Mouse (Mus musculus): Measurements from ENCODE around the gene Qpctl. TPM values are rescaled to one million over a fixed set of nuclear protein-coding genes. Genes with fewer than 3 reads are reported as not detected.
A peak's percentile ranks its signal among the peaks of the same experiment; 100 is the strongest.

Qpctl gene
- polyA plus RNA-seq, 1 experiment from 2014 or later = 18.6 TPM

DNA sequence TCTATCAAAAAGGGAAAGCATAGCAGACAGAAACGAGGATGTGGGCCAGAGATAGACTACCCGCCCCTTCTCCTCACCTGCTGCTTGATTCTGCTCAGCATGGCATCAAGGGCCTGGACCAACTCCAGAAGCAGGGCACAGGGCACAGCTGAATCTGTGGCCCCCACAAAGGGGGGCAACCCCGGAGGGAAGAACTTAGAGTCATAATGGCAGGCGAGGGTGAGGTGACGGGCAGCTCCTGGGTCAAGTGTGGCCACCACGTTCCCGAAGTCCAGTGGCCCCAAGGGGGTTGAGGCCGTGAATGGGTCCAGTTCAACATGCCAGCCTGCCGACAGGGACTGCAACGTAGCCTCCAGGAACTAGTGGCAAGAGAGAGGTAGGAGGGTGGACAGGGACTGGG lies 2.3 kb downstream of the Qpctl start:
- peaks cover 14% of the 10 kb centered on the region for H3K4me1 ChIP-seq (ENCODE audit: control insufficient read depth, insufficient read depth, low read length)
- no peak overlapping the region for H3K9ac ChIP-seq (replicated peaks; ENCODE audit: low read depth, low read length)
- no peaks in the 10 kb centered on the region for H3K9me3 ChIP-seq (ENCODE audit: control insufficient read depth, low read length)
- no peak overlapping the region for H3K4me3 ChIP-seq (ENCODE audit: low read depth, low read length)
- no peak overlapping the region for H3K27ac ChIP-seq (ENCODE audit: low read depth, low read length)
- H3K36me3 ChIP-seq (ENCODE audit: control insufficient read depth, insufficient read depth, low read length) = peaks cover 4% of the 10 kb centered on the region
- WGBS = 90% methylated on average over 10 of the region's 10 CpGs
- no peak overlapping the region for H3K4me2 ChIP-seq (ENCODE audit: low read depth, low read length)
- ATAC-seq (ENCODE audit: low read depth) = no peak
- no peaks in the 10 kb centered on the region for H3K27me3 ChIP-seq (ENCODE audit: control insufficient read depth, insufficient read depth, low read length)

- no peaks in the 10 kb centered on the region for H3K27me3 ChIP-seq (ENCODE audit: control insufficient read depth, insufficient read depth, low read length)
- ATAC-seq (ENCODE audit: low read depth) = no peak
- H3K36me3 ChIP-seq (ENCODE audit: control insufficient read depth, insufficient read depth, low read length) = peaks cover 37% of the 10 kb centered on the region
- H3K9ac ChIP-seq (replicated peaks; ENCODE audit: low read depth, low read length) = no peak overlapping the region
- 0 out of 2 replicates have a peak, but pooled peaks cover 2% of the 10 kb centered on the region for H3K4me1 ChIP-seq (ENCODE audit: control insufficient read depth, insufficient read depth, low read length)
- no peak overlapping the region for H3K27ac ChIP-seq (ENCODE audit: low read depth, low read length)
- H3K4me3 ChIP-seq (ENCODE audit: low read depth, low read length) = no peak overlapping the region
- H3K4me2 ChIP-seq (ENCODE audit: low read depth, low read length) = no peak overlapping the region
- no peaks in the 10 kb centered on the region for H3K9me3 ChIP-seq (ENCODE audit: control insufficient read depth, low read length)
- WGBS = 45% methylated on average over 5 of the region's 5 CpGs
These were observed 11.7 kb downstream of the Qpctl start for GRCm38 (mm10) chr7:19137380-19137779.

DNA sequence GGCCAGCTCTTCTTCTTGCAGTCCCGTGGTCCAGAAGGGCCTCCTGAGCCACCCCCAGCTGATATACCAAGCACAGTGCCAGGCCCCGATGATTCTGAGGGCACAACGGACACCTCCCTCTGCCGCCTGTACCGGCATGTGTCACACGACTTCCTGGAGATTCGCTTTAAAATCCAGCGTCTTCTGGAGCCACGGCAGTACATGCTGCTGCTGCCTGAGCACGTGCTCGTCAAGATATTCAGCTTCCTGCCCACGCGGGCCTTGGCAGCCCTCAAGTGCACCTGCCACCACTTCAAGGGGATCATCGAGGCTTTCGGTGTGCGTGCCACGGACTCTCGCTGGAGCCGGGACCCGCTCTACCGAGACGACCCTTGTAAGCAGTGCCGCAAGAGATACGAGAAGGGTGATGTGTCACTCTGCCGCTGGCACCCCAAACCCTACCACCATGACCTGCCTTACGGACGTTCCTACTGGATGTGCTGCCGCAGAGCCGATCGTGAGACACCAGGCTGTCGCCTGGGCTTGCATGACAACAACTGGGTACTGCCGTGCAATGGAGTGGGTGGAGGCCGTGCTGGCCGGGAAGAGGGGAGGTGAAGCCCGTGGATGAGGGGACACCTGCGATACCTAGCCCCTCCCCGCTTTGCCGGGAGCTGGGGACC lies 12.3 kb downstream of the Qpctl start:
- Histone ChIP-seq H3K4me2 (ENCODE audit: low read depth, low read length) (no peak overlapping the region), H3K27me3 (ENCODE audit: control insufficient read depth, insufficient read depth, low read length) (no peaks in the 10 kb centered on the region), H3K9ac (replicated peaks; ENCODE audit: low read depth, low read length) (no peak overlapping the region), H3K9me3 (ENCODE audit: control insufficient read depth, low read length) (no peaks in the 10 kb centered on the region), H3K27ac (ENCODE audit: low read depth, low read length) (no peak overlapping the region), H3K36me3 (ENCODE audit: control insufficient read depth, insufficient read depth, low read length) (peaks cover 37% of the 10 kb centered on the region), H3K4me3 (ENCODE audit: low read depth, low read length) (no peak overlapping the region), H3K4me1 (ENCODE audit: control insufficient read depth, insufficient read depth, low read length) (peaks cover 4% of the 10 kb centered on the region; the same call in 1 of the 2 replicates)
- no peak for ATAC-seq (ENCODE audit: low read depth)
- WGBS = 94% methylated on average over 38 of the region's 38 CpGs

DNA sequence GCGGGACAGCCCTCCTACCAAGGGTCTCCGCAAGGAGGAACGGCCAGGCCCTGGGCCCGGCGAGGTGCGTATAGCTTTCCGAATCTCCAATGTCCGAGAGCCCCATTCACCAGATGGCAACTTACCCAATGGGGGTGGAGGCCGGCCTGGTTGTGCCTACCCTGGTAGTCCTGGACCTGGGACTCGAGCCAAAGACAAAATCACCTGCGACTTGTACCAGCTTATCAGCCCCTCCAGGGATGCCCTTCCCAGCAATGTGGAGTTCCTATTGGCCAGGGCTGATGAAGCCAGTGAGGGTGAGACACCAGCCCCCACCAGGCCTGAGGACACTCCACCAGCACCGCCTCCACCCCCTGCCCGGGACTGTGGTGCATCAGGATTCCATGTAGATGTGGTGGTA lies 12.9 kb downstream of the Qpctl start:
- H3K9me3 ChIP-seq (ENCODE audit: control insufficient read depth, low read length) = no peaks in the 10 kb centered on the region
- ATAC-seq (ENCODE audit: low read depth) = no peak
- no peaks in the 10 kb centered on the region for H3K27me3 ChIP-seq (ENCODE audit: control insufficient read depth, insufficient read depth, low read length)
- peaks cover 6% of the 10 kb centered on the region; the same call in 1 of the 2 replicates for H3K4me1 ChIP-seq (ENCODE audit: control insufficient read depth, insufficient read depth, low read length)
- H3K27ac ChIP-seq (ENCODE audit: low read depth, low read length) = no peak overlapping the region
- H3K9ac ChIP-seq (replicated peaks; ENCODE audit: low read depth, low read length) = no peak overlapping the region
- no peak overlapping the region for H3K4me2 ChIP-seq (ENCODE audit: low read depth, low read length)
- 97% methylated on average over 13 of the region's 13 CpGs for WGBS
- peaks cover 37% of the 10 kb centered on the region for H3K36me3 ChIP-seq (ENCODE audit: control insufficient read depth, insufficient read depth, low read length)
- H3K4me3 ChIP-seq (ENCODE audit: low read depth, low read length) = no peak overlapping the region

GRCm38 (mm10) chr7:19131324-19131848 lies 17.7 kb downstream of the Qpctl start:
- Histone ChIP-seq H3K4me2 (ENCODE audit: low read depth, low read length) (peak overlapping the region; percentile 60), H3K36me3 (ENCODE audit: control insufficient read depth, insufficient read depth, low read length) (peaks cover 10% of the 10 kb centered on the region), H3K27ac (ENCODE audit: low read depth, low read length) (peak overlapping the region; percentile 88), H3K27me3 (ENCODE audit: control insufficient read depth, insufficient read depth, low read length) (no peaks in the 10 kb centered on the region), H3K4me3 (ENCODE audit: low read depth, low read length) (peak overlapping the region; percentile 43), H3K9ac (replicated peaks; ENCODE audit: low read depth, low read length) (peak overlapping the region; percentile 46), H3K9me3 (ENCODE audit: control insufficient read depth, low read length) (no peaks in the 10 kb centered on the region), H3K4me1 (ENCODE audit: control insufficient read depth, insufficient read depth, low read length) (peaks cover 12% of the 10 kb centered on the region; the same call in 1 of the 2 replicates)
- WGBS = under 1% methylated on average over 39 of the region's 39 CpGs
- ATAC-seq (ENCODE audit: low read depth) = peak; percentile 98

DNA sequence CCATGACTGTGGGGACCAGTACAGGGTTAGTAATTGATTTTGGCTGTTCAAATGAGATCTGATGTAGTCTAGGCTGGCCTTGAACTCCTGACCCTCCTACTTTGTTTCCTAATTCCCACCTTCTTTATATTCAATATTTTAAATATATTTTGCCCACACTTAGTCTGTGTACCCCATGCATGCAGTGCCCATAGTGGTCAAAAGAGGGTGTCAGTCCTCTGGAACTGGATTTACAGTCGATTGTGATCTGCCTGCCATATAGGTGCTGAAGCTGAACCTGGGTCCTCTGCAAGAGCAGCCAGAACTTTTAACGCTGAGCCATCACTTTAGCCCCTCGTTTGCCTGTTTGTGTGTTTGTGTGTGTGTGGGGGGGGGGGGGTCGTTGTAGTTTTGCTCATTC lies 18.4 kb downstream of the Qpctl start:
- H3K9me3 ChIP-seq (ENCODE audit: control insufficient read depth, low read length) = no peaks in the 10 kb centered on the region
- ATAC-seq (ENCODE audit: low read depth) = no peak
- H3K4me2 ChIP-seq (ENCODE audit: low read depth, low read length) = peak overlapping the region; percentile 60
- no peaks in the 10 kb centered on the region for H3K27me3 ChIP-seq (ENCODE audit: control insufficient read depth, insufficient read depth, low read length)
- H3K36me3 ChIP-seq (ENCODE audit: control insufficient read depth, insufficient read depth, low read length) = peaks cover 3% of the 10 kb centered on the region
- H3K27ac ChIP-seq (ENCODE audit: low read depth, low read length) = peak overlapping the region; percentile 88
- H3K9ac ChIP-seq (replicated peaks; ENCODE audit: low read depth, low read length) = no peak overlapping the region; the same call in 1 of the 2 replicates
- H3K4me3 ChIP-seq (ENCODE audit: low read depth, low read length) = peak overlapping the region; percentile 43; the same call in 1 of the 2 replicates
- peaks cover 12% of the 10 kb centered on the region; the same call in 1 of the 2 replicates for H3K4me1 ChIP-seq (ENCODE audit: control insufficient read depth, insufficient read depth, low read length)
- 38% methylated on average over 4 of the region's 4 CpGs for WGBS

DNA sequence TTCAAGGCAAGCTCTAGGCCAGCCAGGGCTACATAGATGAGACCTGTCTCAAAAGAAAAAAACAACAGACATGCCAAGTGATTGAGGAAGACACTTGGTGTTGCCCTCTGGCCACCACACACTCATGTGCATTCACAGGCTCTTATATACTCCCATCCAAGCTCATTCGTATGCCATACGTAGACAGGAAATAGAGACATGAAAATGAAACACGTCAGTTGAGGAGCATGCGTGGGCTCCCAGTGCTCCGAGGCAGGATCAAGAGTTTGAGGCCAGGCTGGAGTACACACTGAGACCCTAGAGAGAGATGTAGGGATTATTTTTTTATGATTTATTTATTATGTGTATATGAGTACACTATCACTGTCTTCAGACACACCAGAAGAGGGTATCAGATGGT lies 19.7 kb downstream of the Qpctl start:
- Histone ChIP-seq H3K9ac (replicated peaks; ENCODE audit: low read depth, low read length) (no peak overlapping the region), H3K4me3 (ENCODE audit: low read depth, low read length) (no peak overlapping the region), H3K4me2 (ENCODE audit: low read depth, low read length) (no peak overlapping the region), H3K27ac (ENCODE audit: low read depth, low read length) (no peak overlapping the region), H3K27me3 (ENCODE audit: control insufficient read depth, insufficient read depth, low read length) (no peaks in the 10 kb centered on the region), H3K9me3 (ENCODE audit: control insufficient read depth, low read length) (no peaks in the 10 kb centered on the region), H3K36me3 (ENCODE audit: control insufficient read depth, insufficient read depth, low read length) (no peaks in the 10 kb centered on the region), H3K4me1 (ENCODE audit: control insufficient read depth, insufficient read depth, low read length) (peaks cover 12% of the 10 kb centered on the region; the same call in 1 of the 2 replicates)
- no peak for ATAC-seq (ENCODE audit: low read depth)
- WGBS = 96% methylated on average over 5 of the region's 5 CpGs

GRCm38 (mm10) chr7:19127744-19128143 lies 21.3 kb downstream of the Qpctl start:
- Histone ChIP-seq H3K4me2 (ENCODE audit: low read depth, low read length) (no peak overlapping the region), H3K9me3 (ENCODE audit: control insufficient read depth, low read length) (no peaks in the 10 kb centered on the region), H3K4me1 (ENCODE audit: control insufficient read depth, insufficient read depth, low read length) (peaks cover 12% of the 10 kb centered on the region; the same call in 1 of the 2 replicates), H3K36me3 (ENCODE audit: control insufficient read depth, insufficient read depth, low read length) (no peaks in the 10 kb centered on the region), H3K27me3 (ENCODE audit: control insufficient read depth, insufficient read depth, low read length) (no peaks in the 10 kb centered on the region), H3K4me3 (ENCODE audit: low read depth, low read length) (no peak overlapping the region), H3K27ac (ENCODE audit: low read depth, low read length) (no peak overlapping the region), H3K9ac (replicated peaks; ENCODE audit: low read depth, low read length) (no peak overlapping the region)
- no peak for ATAC-seq (ENCODE audit: low read depth)
- WGBS = 95% methylated on average over 5 of the region's 5 CpGs

- Histone ChIP-seq H3K27me3 (ENCODE audit: control insufficient read depth, insufficient read depth, low read length) (no peaks in the 10 kb centered on the region), H3K4me3 (ENCODE audit: low read depth, low read length) (no peak overlapping the region), H3K36me3 (ENCODE audit: control insufficient read depth, insufficient read depth, low read length) (no peaks in the 10 kb centered on the region), H3K4me1 (ENCODE audit: control insufficient read depth, insufficient read depth, low read length) (peaks cover 6% of the 10 kb centered on the region; the same call in 1 of the 2 replicates), H3K9me3 (ENCODE audit: control insufficient read depth, low read length) (no peaks in the 10 kb centered on the region), H3K27ac (ENCODE audit: low read depth, low read length) (no peak overlapping the region), H3K9ac (replicated peaks; ENCODE audit: low read depth, low read length) (no peak overlapping the region), H3K4me2 (ENCODE audit: low read depth, low read length) (no peak overlapping the region)
- 95% methylated on average over 6 of the region's 6 CpGs for WGBS
- ATAC-seq (ENCODE audit: low read depth) = no peak
These were observed 24.4 kb downstream of the Qpctl start for GRCm38 (mm10) chr7:19124713-19125112.
